Mouse (Mus musculus) CH12.LX (cell line): ENCODE results near the gene Pfkfb4. TPM values are rescaled to one million over a fixed set of nuclear protein-coding genes. Genes with fewer than 3 reads are reported as not detected.
A peak's percentile ranks its signal among the peaks of the same experiment; 100 is the strongest.

Experiments
- DNase-seq: peaks from one replicate; pipeline ENCODE4 v3.0.0-alpha.2; 2013; ENCODE audit errors: extremely low read depth
- H3K27ac ChIP-seq: 2 replicates; pipeline ENCODE4 v1.5.1; 2012; ENCODE audit warnings: low read depth, mild to moderate bottlenecking, control low read depth, moderate library complexity; ENCODE audit not compliant: insufficient read depth
- H3K27me3 ChIP-seq: replicated peaks from 2 replicates; pipeline ENCODE3; 2012; ENCODE audit warnings: inconsistent platforms
- H3K36me3 ChIP-seq, 2 experiments: replicated peaks in 1 of 2; 2 replicates each; pipeline versions ENCODE3 to v1.6.1; 2012; ENCODE audit warnings: inconsistent platforms in 1 of 2, low read length in 1 of 2, mild to moderate bottlenecking in 1 of 2, mixed read lengths in 1 of 2, moderate library complexity in 1 of 2; ENCODE audit not compliant: control insufficient read depth in 1 of 2, insufficient read depth in 1 of 2
- H3K4me1 ChIP-seq, 2 experiments: 2 replicates each; pipeline ENCODE4 v1.6.1; 2012; ENCODE audit warnings: inconsistent platforms in 1 of 2, moderate library complexity in 1 of 2; ENCODE audit not compliant: insufficient read depth in 2 of 2, control insufficient read depth in 1 of 2
- H3K4me2 ChIP-seq: 2 replicates; pipeline ENCODE4 v1.6.1; 2012; ENCODE audit warnings: low read depth, mild to moderate bottlenecking, control low read depth; ENCODE audit not compliant: poor library complexity, insufficient read depth, severe bottlenecking
- H3K4me3 ChIP-seq, 3 experiments: fragments of 150-350 bp in 1 of 3; sonication (generic) in 1 of 3; replicated peaks in 1 of 3; 2 replicates each; pipeline versions ENCODE3 to v1.5.1; 2011 to 2012; ENCODE audit warnings: low read depth in 2 of 3, low read length in 2 of 3, mild to moderate bottlenecking in 2 of 3, moderate library complexity in 2 of 3, control low read depth in 1 of 3, improper control_type of control experiment in 1 of 3, inconsistent platforms in 1 of 3, mixed read lengths in 1 of 3; ENCODE audit not compliant: poor library complexity in 1 of 3
- H3K79me2 ChIP-seq: replicated peaks from 2 replicates; pipeline ENCODE4 v1.6.1; 2012; ENCODE audit warnings: mild to moderate bottlenecking, moderate library complexity; ENCODE audit not compliant: control insufficient read depth, poor library complexity, insufficient read depth, severe bottlenecking; ENCODE audit errors: extremely low read depth
- H3K9ac ChIP-seq: 2 replicates; pipeline ENCODE4 v1.6.1; 2012; ENCODE audit warnings: low read depth, mild to moderate bottlenecking, control low read depth, moderate library complexity; ENCODE audit not compliant: insufficient read depth
- H3K9me3 ChIP-seq: replicated peaks from 2 replicates; pipeline ENCODE3; 2012; ENCODE audit warnings: low read length, inconsistent platforms, mixed read lengths
- BHLHE40 ChIP-seq: IDR thresholded peaks from 2 replicates; pipeline ENCODE4 v1.6.1; 2011; ENCODE audit warnings: mild to moderate bottlenecking, low read depth, low read length, improper control_type of control experiment
- CHD1 ChIP-seq: IDR thresholded peaks from 2 replicates; pipeline ENCODE4 v1.6.1; 2012; ENCODE audit warnings: low read depth, low read length, improper control_type of control experiment, inconsistent platforms
- CHD2 ChIP-seq: IDR thresholded peaks from 2 replicates; pipeline ENCODE4 v1.6.1; 2011; ENCODE audit warnings: low read length, improper control_type of control experiment
- ELF1 ChIP-seq: IDR thresholded peaks from 2 replicates; pipeline ENCODE4 v1.6.1; 2014; ENCODE audit warnings: low read depth, mild to moderate bottlenecking, inconsistent platforms, low read length, improper control_type of control experiment
- GABPA ChIP-seq: IDR thresholded peaks from 2 replicates; pipeline ENCODE4 v1.6.1; 2012; ENCODE audit warnings: low read depth, low read length, improper control_type of control experiment, inconsistent platforms; ENCODE audit not compliant: insufficient replicate concordance
- HCFC1 ChIP-seq: IDR thresholded peaks from 2 replicates; pipeline ENCODE4 v1.6.1; 2012; ENCODE audit warnings: low read depth, mild to moderate bottlenecking, inconsistent platforms, low read length, improper control_type of control experiment
- IRF4 ChIP-seq: IDR thresholded peaks from 2 replicates; pipeline ENCODE4 v1.6.1; 2014; ENCODE audit warnings: low read depth, mild to moderate bottlenecking, inconsistent platforms, low read length, improper control_type of control experiment
- JUN ChIP-seq: IDR thresholded peaks from 2 replicates; pipeline ENCODE4 v1.6.1; 2011; ENCODE audit warnings: low read depth, mild to moderate bottlenecking, low read length, improper control_type of control experiment, moderate library complexity; ENCODE audit not compliant: insufficient read depth
- KAT2A ChIP-seq: IDR thresholded peaks from 2 replicates; pipeline ENCODE4 v1.6.1; 2012; ENCODE audit warnings: low read length, improper control_type of control experiment, inconsistent platforms; ENCODE audit not compliant: insufficient replicate concordance
- MAFK ChIP-seq: IDR thresholded peaks from 2 replicates; pipeline ENCODE4 v1.6.1; 2011; ENCODE audit warnings: low read length, improper control_type of control experiment; ENCODE audit not compliant: insufficient replicate concordance
- MAX ChIP-seq: IDR thresholded peaks from 2 replicates; pipeline ENCODE4 v1.6.1; 2011; ENCODE audit warnings: low read length, improper control_type of control experiment
- MEF2A ChIP-seq: IDR thresholded peaks from 2 replicates; pipeline ENCODE4 v1.6.1; 2014; ENCODE audit warnings: low read depth, mild to moderate bottlenecking, inconsistent platforms, low read length, improper control_type of control experiment, borderline replicate concordance
- MXI1 ChIP-seq: IDR thresholded peaks from 2 replicates; pipeline ENCODE4 v1.6.1; 2011; ENCODE audit warnings: mild to moderate bottlenecking, low read depth, low read length, improper control_type of control experiment
- MYC ChIP-seq: IDR thresholded peaks from 2 replicates; pipeline ENCODE4 v1.6.1; 2011; ENCODE audit warnings: low read depth, mild to moderate bottlenecking, improper control_type of control experiment, low read length
- PAX5 ChIP-seq: IDR thresholded peaks from 2 replicates; pipeline ENCODE4 v1.6.1; 2012; ENCODE audit warnings: low read length, inconsistent platforms, mixed read lengths
- POLR2AphosphoS2 ChIP-seq: IDR thresholded peaks from 2 replicates; pipeline ENCODE4 v1.6.1; 2011; ENCODE audit warnings: low read depth, low read length, improper control_type of control experiment
- RAD21 ChIP-seq: IDR thresholded peaks from 2 replicates; pipeline ENCODE4 v1.6.1; 2011; ENCODE audit warnings: low read depth, mild to moderate bottlenecking, low read length, improper control_type of control experiment, moderate library complexity
- RCOR1 ChIP-seq: conservative IDR thresholded peaks from 2 replicates; pipeline ENCODE4 v1.6.1; 2012; ENCODE audit warnings: low read depth, mild to moderate bottlenecking, inconsistent platforms, low read length, improper control_type of control experiment
- SIN3A ChIP-seq: IDR thresholded peaks from 2 replicates; pipeline ENCODE4 v1.6.1; 2012; ENCODE audit warnings: low read length, improper control_type of control experiment, inconsistent platforms
- SMC3 ChIP-seq: IDR thresholded peaks from 2 replicates; pipeline ENCODE4 v1.6.1; 2011; ENCODE audit warnings: low read depth, low read length, improper control_type of control experiment
- USF1 ChIP-seq: IDR thresholded peaks from 2 replicates; pipeline ENCODE4 v1.6.1; 2014; ENCODE audit warnings: low read depth, mild to moderate bottlenecking, inconsistent platforms, low read length, improper control_type of control experiment
- USF2 ChIP-seq: conservative IDR thresholded peaks from 2 replicates; pipeline ENCODE4 v1.6.1; 2011; ENCODE audit warnings: low read depth, low read length, improper control_type of control experiment
- ZC3H11A ChIP-seq: IDR thresholded peaks from 2 replicates; pipeline ENCODE4 v1.6.1; 2012; ENCODE audit warnings: low read depth, mild to moderate bottlenecking, inconsistent platforms, low read length, improper control_type of control experiment
- ZNF384 ChIP-seq: IDR thresholded peaks from 2 replicates; pipeline ENCODE4 v1.6.1; 2012; ENCODE audit warnings: low read depth, low read length, improper control_type of control experiment, inconsistent platforms
- dilution Hi-C: fragments of 300-500 bp; cut with MboI; formaldehyde crosslinking; loops from 2 replicates; pipeline ENCODE4 v1.14.3; 2020; ENCODE audit warnings: low sequenced_read_pairs; ENCODE audit not compliant: extremely low pct_unique_long_range_greater_than_20kb, extremely low pct_ligation_motif_present
- in situ Hi-C: fragments of 300-500 bp; cut with MboI; formaldehyde crosslinking; loops from 3 replicates; pipeline ENCODE4 v1.14.3; 2019; ENCODE audit warnings: low sequenced_read_pairs, low pct_ligation_motif_present, low pct_unique_long_range_greater_than_20kb, mixed read lengths
- polyA plus RNA-seq: library from polyadenylated mRNA; unstranded; fragments of >175 nt; gene quantifications from 2 replicates; pipeline ENCODE4 v1.2.1, GENCODE M21; 2012; ENCODE audit warnings: low read depth; ENCODE audit not compliant: insufficient read length
- total RNA-seq, 2 experiments: library from RNA; depleted of rRNA; stranded (reverse); fragments of 300-350 nt in 1 of 2; fragments of >200 nt in 1 of 2; gene quantifications; 2 replicates each; pipeline ENCODE4 v1.2.3; 2012 to 2014

The Pfkfb4 gene
- total and polyA plus RNA-seq, 3 experiments: 5.1 to 6.7 (median 5.9) TPM

DNA sequence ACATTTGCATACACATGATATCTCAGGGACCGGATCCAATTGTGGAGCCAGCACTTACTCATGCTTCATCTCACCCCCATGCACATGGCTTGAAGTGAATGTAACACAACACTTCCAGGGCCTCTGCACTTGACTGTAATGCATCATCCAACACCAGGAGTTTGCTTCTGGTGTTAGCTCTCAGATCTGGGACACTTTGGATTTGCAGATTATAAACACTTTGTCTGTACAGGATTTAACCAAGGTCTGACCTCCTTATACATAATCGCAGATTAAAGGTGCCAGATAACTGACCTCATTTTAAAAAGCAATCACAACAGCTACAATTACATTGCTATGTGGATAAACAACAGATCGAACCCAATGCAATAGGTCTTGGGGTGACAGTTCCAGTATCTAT lies 88.9 kb downstream of the Pfkfb4 start:
- H3K4me2 ChIP-seq: peak overlapping the region; percentile 79; the same call in 1 of the 2 replicates
- dilution Hi-C loops (no loop called here), in situ Hi-C loops (loop anchor here (5.0 kb wide), 1 partner anchor 37 kb away; no protein-coding TSS in a partner anchor)
- H3K27ac ChIP-seq: no peak overlapping the region
- 0 out of 2 replicates have a peak overlapping the region, but pooled peaks have one; percentile 87 for H3K9ac ChIP-seq
- H3K4me1 ChIP-seq: peaks cover 2 to 32% of the 10 kb centered on the region in 2 experiments; a peak in 3 of 4 replicates
- H3K4me3 ChIP-seq: no peak overlapping the region
- TF ChIP-seq PAX5 (no peak), USF1 (no peak), SIN3A (no peak), RCOR1 (no peak), MAFK (no peak), JUN (no peak), ZNF384 (no peak), MYC (no peak), ZC3H11A (no peak), BHLHE40 (no peak), POLR2AphosphoS2 (no peak)
- DNase-seq: no peak
- peaks cover 9 to 37% of the 10 kb centered on the region in 2 experiments for H3K36me3 ChIP-seq
- H3K79me2 ChIP-seq: peaks cover 27% of the 10 kb centered on the region
- no peaks in the 10 kb centered on the region for H3K9me3 ChIP-seq
- no peaks in the 10 kb centered on the region for H3K27me3 ChIP-seq

GRCm38 (mm10) chr9:109081749-109082123 lies 90.2 kb downstream of the Pfkfb4 start:
- no peaks in the 10 kb centered on the region for H3K9me3 ChIP-seq
- DNase-seq: no peak
- dilution Hi-C loops: no loop called here

More at GRCm38 (mm10) chr9:109081749-109082123, 90.2 kb downstream of the Pfkfb4 start:
- peaks cover 9 to 39% of the 10 kb centered on the region in 2 experiments for H3K36me3 ChIP-seq
- H3K9ac ChIP-seq: peak overlapping the region; percentile 87
- H3K4me3 ChIP-seq: peak overlapping the region; percentile 82 to 86 (median 84)
- H3K27ac ChIP-seq: no peak overlapping the region
- peaks cover 27% of the 10 kb centered on the region for H3K79me2 ChIP-seq
- H3K4me2 ChIP-seq: peak overlapping the region; percentile 79; the same call in 1 of the 2 replicates
- TF ChIP-seq MXI1 (no peak), GABPA (no peak), CHD1 (no peak), SIN3A (no peak), RAD21 (no peak), KAT2A (no peak), SMC3 (no peak), HCFC1 (no peak), POLR2AphosphoS2 (no peak), USF2 (no peak), IRF4 (no peak), ELF1 (no peak), CHD2 (no peak), BHLHE40 (no peak), ZNF384 (no peak), MAX (no peak), MEF2A (no peak)
- H3K27me3 ChIP-seq: no peaks in the 10 kb centered on the region
- in situ Hi-C loops: loop anchor here (5.0 kb wide), 1 partner anchor 36 kb away; no protein-coding TSS in a partner anchor
- H3K4me1 ChIP-seq: peaks cover 2 to 31% of the 10 kb centered on the region in 2 experiments; a peak in 3 of 4 replicates
